Mouse (Mus musculus) neural tube, embryonic 11.5 days (tissue): ENCODE data around the gene Ttc23. TPM values are rescaled to one million over a fixed set of nuclear protein-coding genes. Genes with fewer than 3 reads are reported as not detected.

ENCODE experiments used
- ATAC-seq: fragments of 200-750 bp; cut with Nextera tagmentation; 2 replicates; pipeline ENCODE4 v1.8.0; 2017; ENCODE audit warnings: moderate number of reproducible peaks, mild to moderate bottlenecking, moderate TSS enrichment, moderate library complexity; ENCODE audit not compliant: insufficient read depth, low FRiP score, low TSS enrichment
- DNase-seq: peaks from one replicate; pipeline ENCODE4 v3.0.0-alpha.2; 2015; ENCODE audit warnings: low spot score
- H3K27ac ChIP-seq: fragments of 300-500 bp; sonication (generic); 2 replicates; pipeline ENCODE4 v1.5.1; 2014; ENCODE audit warnings: low read depth, mild to moderate bottlenecking, low read length
- H3K27me3 ChIP-seq: fragments of 300-500 bp; sonication (generic); 2 replicates; pipeline ENCODE4 v1.6.1; 2014; ENCODE audit warnings: mild to moderate bottlenecking, low read length, mixed read lengths; ENCODE audit not compliant: control insufficient read depth, insufficient read depth
- H3K36me3 ChIP-seq: fragments of 300-500 bp; sonication (generic); 2 replicates; pipeline ENCODE4 v1.6.1; 2014; ENCODE audit warnings: mild to moderate bottlenecking, low read length, moderate library complexity, mixed read lengths; ENCODE audit not compliant: control insufficient read depth, insufficient read depth
- H3K4me1 ChIP-seq: fragments of 300-500 bp; sonication (generic); 2 replicates; pipeline ENCODE4 v1.6.1; 2014; ENCODE audit warnings: low read length, mixed read lengths; ENCODE audit not compliant: control insufficient read depth, insufficient read depth
- H3K4me2 ChIP-seq: fragments of 300-500 bp; sonication (generic); 2 replicates; pipeline ENCODE4 v1.6.1; 2014; ENCODE audit warnings: low read depth, mild to moderate bottlenecking, moderate library complexity
- H3K4me3 ChIP-seq: fragments of 300-500 bp; sonication (generic); 2 replicates; pipeline ENCODE4 v1.5.1; 2014; ENCODE audit warnings: low read depth, low read length
- H3K9ac ChIP-seq: fragments of 300-500 bp; sonication (generic); 2 replicates; pipeline ENCODE4 v1.6.1; 2014; ENCODE audit warnings: mild to moderate bottlenecking, low read length
- H3K9me3 ChIP-seq: fragments of 300-500 bp; sonication (generic); 2 replicates; pipeline ENCODE4 v1.6.1; 2016; ENCODE audit warnings: low read length; ENCODE audit not compliant: control insufficient read depth
- WGBS: fragments of 180-500 bp; shearing (Covaris S2); extraction: QIAGEN DNeasy Blood & Tissue Kit; methylation state at CpG from one replicate; pipeline ENCODE4 v1.1.7; 2014; 5-methylcytosine and 5-hydroxymethylcytosine counted together
- polyA plus RNA-seq: library from polyadenylated mRNA; unstranded; fragments of >200 nt; fragmentation: Nextera tagmentation; extraction: Ambion mirVana; gene quantifications from 2 replicates; pipeline ENCODE4 v1.2.1, GENCODE M21; 2014

Gene Ttc23
- polyA plus RNA-seq, 1 experiment from 2014 or later = 35.4 TPM

- H3K9ac ChIP-seq = no peak overlapping the region
- no peak for DNase-seq
- WGBS = 95% methylated on average over 16 of the region's 16 CpGs
- H3K27me3 ChIP-seq = no peaks in the 10 kb centered on the region
- no peaks in the 10 kb centered on the region for H3K9me3 ChIP-seq
- H3K4me1 ChIP-seq = no peaks in the 10 kb centered on the region
- H3K36me3 ChIP-seq = no peaks in the 10 kb centered on the region
- no peak overlapping the region for H3K4me3 ChIP-seq
- no peak for ATAC-seq
- no peak overlapping the region for H3K27ac ChIP-seq
- H3K4me2 ChIP-seq = no peak overlapping the region
These were observed 31.8 kb downstream of the Ttc23 start for GRCm38 (mm10) chr7:67678878-67679499.

- no peaks in the 10 kb centered on the region for H3K9me3 ChIP-seq
- no peak overlapping the region for H3K27ac ChIP-seq
- H3K4me2 ChIP-seq = no peak overlapping the region
- H3K4me1 ChIP-seq = no peaks in the 10 kb centered on the region
- no peak overlapping the region for H3K9ac ChIP-seq
- no peaks in the 10 kb centered on the region for H3K27me3 ChIP-seq
- ATAC-seq (no peak), DNase-seq (no peak)
- no peaks in the 10 kb centered on the region for H3K36me3 ChIP-seq
- 76% methylated on average over 9 of the region's 9 CpGs for WGBS
- H3K4me3 ChIP-seq = no peak overlapping the region
These were observed 33.9 kb downstream of the Ttc23 start for GRCm38 (mm10) chr7:67681078-67681477.

GRCm38 (mm10) chr7:67683006-67683405 is 35.8 kb downstream of the Ttc23 start:
- Histone ChIP-seq H3K27ac (no peak overlapping the region), H3K9ac (no peak overlapping the region), H3K36me3 (no peaks in the 10 kb centered on the region), H3K27me3 (no peaks in the 10 kb centered on the region), H3K4me2 (no peak overlapping the region), H3K4me1 (no peaks in the 10 kb centered on the region), H3K4me3 (no peak overlapping the region), H3K9me3 (no peaks in the 10 kb centered on the region)
- no peak for ATAC-seq
- 87% methylated on average over 16 of the region's 16 CpGs for WGBS
- no peak for DNase-seq

GRCm38 (mm10) chr7:67686545-67686944 is 39.3 kb downstream of the Ttc23 start:
- Histone ChIP-seq H3K27me3 (no peaks in the 10 kb centered on the region), H3K27ac (no peak overlapping the region), H3K4me3 (no peak overlapping the region), H3K9ac (no peak overlapping the region), H3K4me2 (no peak overlapping the region), H3K9me3 (no peaks in the 10 kb centered on the region), H3K4me1 (no peaks in the 10 kb centered on the region), H3K36me3 (no peaks in the 10 kb centered on the region)
- 95% methylated on average over 3 of the region's 3 CpGs for WGBS
- DNase-seq (no peak), ATAC-seq (no peak)

- DNase-seq = no peak
- Histone ChIP-seq H3K27me3 (no peaks in the 10 kb centered on the region), H3K36me3 (no peaks in the 10 kb centered on the region), H3K9ac (no peak overlapping the region), H3K4me1 (no peaks in the 10 kb centered on the region), H3K4me2 (no peak overlapping the region), H3K9me3 (no peaks in the 10 kb centered on the region), H3K4me3 (no peak overlapping the region), H3K27ac (no peak overlapping the region)
- no peak for ATAC-seq
- 53% methylated on average over 3 of the region's 3 CpGs for WGBS
These were observed 41.1 kb downstream of the Ttc23 start for GRCm38 (mm10) chr7:67688281-67688680.

- no peak overlapping the region for H3K9ac ChIP-seq
- H3K36me3 ChIP-seq = no peaks in the 10 kb centered on the region
- no peak overlapping the region for H3K4me3 ChIP-seq
- H3K27me3 ChIP-seq = no peaks in the 10 kb centered on the region
- DNase-seq = no peak
- WGBS = 81% methylated on average over 7 of the region's 7 CpGs
- H3K4me1 ChIP-seq = no peaks in the 10 kb centered on the region
- no peak overlapping the region for H3K27ac ChIP-seq
- H3K4me2 ChIP-seq = no peak overlapping the region
- ATAC-seq = no peak
- H3K9me3 ChIP-seq = no peaks in the 10 kb centered on the region
These were observed 42.6 kb downstream of the Ttc23 start for GRCm38 (mm10) chr7:67689793-67690192.

- no peaks in the 10 kb centered on the region for H3K27me3 ChIP-seq
- 84% methylated on average over 6 of the region's 6 CpGs for WGBS
These were observed 43.8 kb downstream of the Ttc23 start for GRCm38 (mm10) chr7:67691036-67691435.

GRCm38 (mm10) chr7:67692141-67692540 is 44.9 kb downstream of the Ttc23 start:
- Histone ChIP-seq H3K9me3 (no peaks in the 10 kb centered on the region), H3K27ac (no peak overlapping the region), H3K27me3 (no peaks in the 10 kb centered on the region), H3K36me3 (peaks cover 2% of the 10 kb centered on the region; the same call in 1 of the 2 replicates), H3K4me3 (no peak overlapping the region), H3K4me2 (no peak overlapping the region), H3K4me1 (no peaks in the 10 kb centered on the region), H3K9ac (no peak overlapping the region)
- WGBS = 85% methylated on average over 3 of the region's 3 CpGs
- DNase-seq (no peak), ATAC-seq (no peak)

More at GRCm38 (mm10) chr7:67691036-67691435, 43.8 kb downstream of the Ttc23 start:
- Histone ChIP-seq H3K27ac (no peak overlapping the region), H3K36me3 (no peaks in the 10 kb centered on the region), H3K4me2 (no peak overlapping the region), H3K4me1 (no peaks in the 10 kb centered on the region), H3K9me3 (no peaks in the 10 kb centered on the region), H3K4me3 (no peak overlapping the region), H3K9ac (no peak overlapping the region)
- no peak for ATAC-seq
- DNase-seq = no peak

- H3K27ac ChIP-seq = no peak overlapping the region
- no peak overlapping the region for H3K4me3 ChIP-seq
- 95% methylated on average over 23 of the region's 23 CpGs for WGBS
- H3K27me3 ChIP-seq = no peaks in the 10 kb centered on the region
- H3K4me2 ChIP-seq = no peak overlapping the region
- ATAC-seq (no peak), DNase-seq (no peak)
- H3K4me1 ChIP-seq = no peaks in the 10 kb centered on the region
- H3K9ac ChIP-seq = no peak overlapping the region
- H3K36me3 ChIP-seq = peaks cover 2% of the 10 kb centered on the region; the same call in 1 of the 2 replicates
- no peaks in the 10 kb centered on the region for H3K9me3 ChIP-seq
These were observed 45.8 kb downstream of the Ttc23 start for GRCm38 (mm10) chr7:67692791-67693538.
